Mouse (Mus musculus) forebrain, embryonic 15.5 days (tissue): ENCODE data around the gene Klf3. TPM values are rescaled to one million over a fixed set of nuclear protein-coding genes. Genes with fewer than 3 reads are reported as not detected.

Experiments used
- ATAC-seq: fragments of 200-750 bp; cut with Nextera tagmentation; replicated peaks from 2 replicates; pipeline ENCODE4 v1.8.0; 2017; ENCODE audit warnings: mild to moderate bottlenecking, moderate TSS enrichment, moderate library complexity
- H3K27ac ChIP-seq: fragments of 300-500 bp; sonication (generic); replicated peaks from 2 replicates; pipeline ENCODE4 v1.5.1; 2015; ENCODE audit warnings: mild to moderate bottlenecking, inconsistent platforms
- H3K27me3 ChIP-seq: fragments of 300-500 bp; sonication (generic); 2 replicates; pipeline ENCODE4 v1.6.1; 2015; ENCODE audit warnings: inconsistent platforms
- H3K36me3 ChIP-seq: fragments of 300-500 bp; sonication (generic); 2 replicates; pipeline ENCODE4 v1.6.1; 2015; ENCODE audit warnings: mild to moderate bottlenecking, inconsistent platforms
- H3K4me1 ChIP-seq: fragments of 300-500 bp; sonication (generic); 2 replicates; pipeline ENCODE4 v1.6.1; 2015; ENCODE audit warnings: inconsistent platforms
- H3K4me2 ChIP-seq: fragments of 300-500 bp; sonication (generic); replicated peaks from 2 replicates; pipeline ENCODE4 v1.6.1; 2015; ENCODE audit warnings: mild to moderate bottlenecking, inconsistent platforms
- H3K4me3 ChIP-seq: fragments of 300-500 bp; sonication (generic); 2 replicates; pipeline ENCODE4 v1.5.1; 2015; ENCODE audit warnings: mild to moderate bottlenecking, inconsistent platforms
- H3K9ac ChIP-seq: fragments of 300-500 bp; sonication (generic); replicated peaks from 2 replicates; pipeline ENCODE4 v1.6.1; 2015; ENCODE audit warnings: mild to moderate bottlenecking, inconsistent platforms
- H3K9me3 ChIP-seq: fragments of 300-500 bp; sonication (generic); 2 replicates; pipeline ENCODE4 v1.6.1; 2016; ENCODE audit warnings: inconsistent platforms
- WGBS: fragments of 180-500 bp; shearing (Covaris S2); methylation state at CpG from one replicate; pipeline ENCODE4 v1.1.7; 2015; ENCODE audit warnings: mixed read lengths; 5-methylcytosine and 5-hydroxymethylcytosine counted together
- polyA plus RNA-seq: library from polyadenylated mRNA; unstranded; fragments of >200 nt; fragmentation: Nextera tagmentation; extraction: Ambion mirVana; gene quantifications from 2 replicates; pipeline ENCODE4 v1.2.1, GENCODE M21; 2015

Klf3 gene
- polyA plus RNA-seq, 1 experiment from 2014 or later = 33.0 TPM

- 0 out of 2 replicates have a peak overlapping the region, but pooled peaks have one; percentile 3 for H3K9ac ChIP-seq
Observed at GRCm38 (mm10) chr5:64811500-64812123, 8.4 kb downstream of the Klf3 start.

GRCm38 (mm10) chr5:64812124-64812982 is 9.2 kb downstream of the Klf3 start:
- Histone ChIP-seq H3K4me1 (peaks cover 68% of the 10 kb centered on the region), H3K4me3 (no peak overlapping the region), H3K27ac (peak overlapping the region; percentile 69), H3K36me3 (no peaks in the 10 kb centered on the region), H3K9me3 (no peaks in the 10 kb centered on the region), H3K4me2 (peak overlapping the region; percentile 22), H3K27me3 (no peaks in the 10 kb centered on the region), H3K9ac (0 out of 2 replicates have a peak overlapping the region, but pooled peaks have one; percentile 6)
- WGBS = 15% methylated on average over 22 of the region's 22 CpGs
- no peak for ATAC-seq

More at GRCm38 (mm10) chr5:64811500-64812123, 8.4 kb downstream of the Klf3 start:
- H3K27ac ChIP-seq = peak overlapping the region; percentile 69
- WGBS = 7% methylated on average over 14 of the region's 14 CpGs
- H3K4me1 ChIP-seq = peaks cover 64% of the 10 kb centered on the region
- no peaks in the 10 kb centered on the region for H3K36me3 ChIP-seq
- H3K27me3 ChIP-seq = no peaks in the 10 kb centered on the region
- H3K4me3 ChIP-seq = no peak overlapping the region
- peak; percentile 20 for ATAC-seq
- H3K9me3 ChIP-seq = no peaks in the 10 kb centered on the region
- H3K4me2 ChIP-seq = peak overlapping the region; percentile 22

- Histone ChIP-seq H3K4me1 (peaks cover 64% of the 10 kb centered on the region), H3K27ac (peak overlapping the region; percentile 69), H3K4me3 (no peak overlapping the region), H3K27me3 (no peaks in the 10 kb centered on the region), H3K9me3 (no peaks in the 10 kb centered on the region), H3K9ac (no peak overlapping the region), H3K36me3 (no peaks in the 10 kb centered on the region), H3K4me2 (no peak overlapping the region)
- no peak for ATAC-seq
- 33% methylated on average over 4 of the region's 4 CpGs for WGBS
Observed at GRCm38 (mm10) chr5:64812983-64813304, 9.8 kb downstream of the Klf3 start.

GRCm38 (mm10) chr5:64813361-64813760 is 10.2 kb downstream of the Klf3 start:
- WGBS = 13% methylated on average over 9 of the region's 9 CpGs
- Histone ChIP-seq H3K27me3 (no peaks in the 10 kb centered on the region), H3K36me3 (no peaks in the 10 kb centered on the region), H3K4me3 (no peak overlapping the region), H3K4me1 (peaks cover 60% of the 10 kb centered on the region), H3K9me3 (no peaks in the 10 kb centered on the region), H3K4me2 (no peak overlapping the region), H3K9ac (no peak overlapping the region), H3K27ac (no peak overlapping the region; the same call in 1 of the 2 replicates)
- no peak for ATAC-seq

- WGBS = 91% methylated on average over 7 of the region's 7 CpGs
- Histone ChIP-seq H3K4me1 (peaks cover 52% of the 10 kb centered on the region), H3K9ac (no peak overlapping the region), H3K4me3 (no peak overlapping the region), H3K9me3 (no peaks in the 10 kb centered on the region), H3K27me3 (no peaks in the 10 kb centered on the region), H3K4me2 (no peak overlapping the region), H3K27ac (no peak overlapping the region), H3K36me3 (peaks cover 2% of the 10 kb centered on the region; the same call in 1 of the 2 replicates)
- ATAC-seq = no peak
Observed at GRCm38 (mm10) chr5:64814416-64814815, 11.2 kb downstream of the Klf3 start.

GRCm38 (mm10) chr5:64815631-64816030 is 12.4 kb downstream of the Klf3 start:
- WGBS = 83% methylated on average over 8 of the region's 8 CpGs
- Histone ChIP-seq H3K27ac (no peak overlapping the region), H3K4me3 (no peak overlapping the region), H3K9me3 (no peaks in the 10 kb centered on the region), H3K36me3 (peaks cover 3% of the 10 kb centered on the region; the same call in 1 of the 2 replicates), H3K27me3 (no peaks in the 10 kb centered on the region), H3K4me1 (peaks cover 40% of the 10 kb centered on the region), H3K4me2 (no peak overlapping the region), H3K9ac (no peak overlapping the region)
- no peak for ATAC-seq

GRCm38 (mm10) chr5:64816290-64816973 is 13.2 kb downstream of the Klf3 start:
- Histone ChIP-seq H3K4me3 (no peak overlapping the region), H3K4me2 (no peak overlapping the region), H3K27ac (peak overlapping the region; percentile 5; the same call in 1 of the 2 replicates), H3K27me3 (no peaks in the 10 kb centered on the region), H3K9ac (no peak overlapping the region), H3K9me3 (no peaks in the 10 kb centered on the region), H3K4me1 (peaks cover 32% of the 10 kb centered on the region), H3K36me3 (peaks cover 3% of the 10 kb centered on the region; the same call in 1 of the 2 replicates)
- ATAC-seq = no peak
- WGBS = 76% methylated on average over 15 of the region's 15 CpGs

- peaks cover 27% of the 10 kb centered on the region for H3K4me1 ChIP-seq
- H3K4me3 ChIP-seq = no peak overlapping the region
- WGBS = 76% methylated on average over 8 of the region's 8 CpGs
- ATAC-seq = no peak
- 0 out of 2 replicates have a peak overlapping the region, but pooled peaks have one; percentile 5 for H3K27ac ChIP-seq
- no peak overlapping the region for H3K9ac ChIP-seq
- no peaks in the 10 kb centered on the region for H3K9me3 ChIP-seq
- H3K4me2 ChIP-seq = no peak overlapping the region
- H3K36me3 ChIP-seq = peaks cover 6% of the 10 kb centered on the region
- no peaks in the 10 kb centered on the region for H3K27me3 ChIP-seq
Observed at GRCm38 (mm10) chr5:64816974-64817296, 13.7 kb downstream of the Klf3 start.

- H3K27me3 ChIP-seq = no peaks in the 10 kb centered on the region
- no peak overlapping the region for H3K4me2 ChIP-seq
- peaks cover 12% of the 10 kb centered on the region for H3K4me1 ChIP-seq
- no peaks in the 10 kb centered on the region for H3K9me3 ChIP-seq
- 87% methylated on average over 6 of the region's 6 CpGs for WGBS
- no peak overlapping the region for H3K27ac ChIP-seq
- H3K9ac ChIP-seq = no peak overlapping the region
- H3K4me3 ChIP-seq = no peak overlapping the region
- peaks cover 30% of the 10 kb centered on the region for H3K36me3 ChIP-seq
- ATAC-seq = no peak
Observed at GRCm38 (mm10) chr5:64819390-64819789, 16.2 kb downstream of the Klf3 start.

GRCm38 (mm10) chr5:64820138-64820537 is 16.9 kb downstream of the Klf3 start:
- 83% methylated on average over 10 of the region's 10 CpGs for WGBS

GRCm38 (mm10) chr5:64821294-64821693 is 18.1 kb downstream of the Klf3 start:
- no peak for ATAC-seq
- peaks cover 36% of the 10 kb centered on the region for H3K36me3 ChIP-seq
- 95% methylated on average over 2 of the region's 2 CpGs for WGBS

More at GRCm38 (mm10) chr5:64820138-64820537, 16.9 kb downstream of the Klf3 start:
- H3K4me2 ChIP-seq = no peak overlapping the region
- H3K27me3 ChIP-seq = no peaks in the 10 kb centered on the region
- no peak overlapping the region for H3K27ac ChIP-seq
- H3K4me1 ChIP-seq = peaks cover 12% of the 10 kb centered on the region
- H3K9ac ChIP-seq = no peak overlapping the region
- ATAC-seq = no peak
- H3K9me3 ChIP-seq = no peaks in the 10 kb centered on the region
- peaks cover 35% of the 10 kb centered on the region for H3K36me3 ChIP-seq
- no peak overlapping the region for H3K4me3 ChIP-seq

GRCm38 (mm10) chr5:64821964-64822363 is 18.8 kb downstream of the Klf3 start:
- Histone ChIP-seq H3K4me2 (no peak overlapping the region), H3K27me3 (no peaks in the 10 kb centered on the region), H3K4me3 (no peak overlapping the region), H3K4me1 (peaks cover 3% of the 10 kb centered on the region; the same call in 1 of the 2 replicates), H3K27ac (no peak overlapping the region), H3K9ac (no peak overlapping the region), H3K9me3 (no peaks in the 10 kb centered on the region), H3K36me3 (peaks cover 40% of the 10 kb centered on the region)
- no peak for ATAC-seq
- 90% methylated on average over 24 of the region's 24 CpGs for WGBS

More at GRCm38 (mm10) chr5:64821294-64821693, 18.1 kb downstream of the Klf3 start:
- H3K27me3 ChIP-seq = no peaks in the 10 kb centered on the region
- no peak overlapping the region for H3K27ac ChIP-seq
- H3K4me2 ChIP-seq = no peak overlapping the region
- no peak overlapping the region for H3K9ac ChIP-seq
- no peaks in the 10 kb centered on the region for H3K9me3 ChIP-seq
- H3K4me3 ChIP-seq = no peak overlapping the region
- H3K4me1 ChIP-seq = peaks cover 8% of the 10 kb centered on the region
